Mouse (Mus musculus): ENCODE measurements at regions not wholly inside any gene's neighbourhood (a gene's known extent, or its start where the extent isn't known, plus 50 kb on each side); places are given as distances from the start of the nearest gene placed in this dataset.

GRCm38 (mm10) chr3:37862756-37863155 lies 138.5 kb upstream of the Gm5148 start:
- no peak for TF ChIP-seq CTCF (IDR thresholded peaks at IDR 0.05; ENCODE audit: low read depth)
- no peak for TF ChIP-seq EP300 (IDR thresholded peaks at IDR 0.05; ENCODE audit: low read depth)
